Mouse (Mus musculus): Measurements from ENCODE around the gene Spcs2.
"Not testable (repeated sequence)": the region's sequence is repeated elsewhere in the genome, so short reads cannot be mapped to it uniquely, and the experiment has no call there.

- not testable (repeated sequence) for TF ChIP-seq POLR2A (IDR thresholded peaks at IDR 0.05; ENCODE audit: control insufficient read depth, extremely low read depth, insufficient read depth, low read length, poor library complexity); CTCF (IDR thresholded peaks at IDR 0.05; ENCODE audit: borderline replicate concordance, control insufficient read depth, extremely low read depth, insufficient read depth, low read length, poor library complexity)
Observed at GRCm38 (mm10) chr7:99804033-99804432, 59.2 kb downstream of the Spcs2 start.
